Mouse (Mus musculus) adipocyte (in vitro differentiated cells): ENCODE results near the gene Tmem131.
A peak's percentile ranks its signal among the peaks of the same experiment; 100 is the strongest.

Source experiments
- DNase-seq: peaks from one replicate; pipeline ENCODE4 v3.0.0-alpha.2; 2016; ENCODE audit warnings: low spot score

The Tmem131 gene

DNA sequence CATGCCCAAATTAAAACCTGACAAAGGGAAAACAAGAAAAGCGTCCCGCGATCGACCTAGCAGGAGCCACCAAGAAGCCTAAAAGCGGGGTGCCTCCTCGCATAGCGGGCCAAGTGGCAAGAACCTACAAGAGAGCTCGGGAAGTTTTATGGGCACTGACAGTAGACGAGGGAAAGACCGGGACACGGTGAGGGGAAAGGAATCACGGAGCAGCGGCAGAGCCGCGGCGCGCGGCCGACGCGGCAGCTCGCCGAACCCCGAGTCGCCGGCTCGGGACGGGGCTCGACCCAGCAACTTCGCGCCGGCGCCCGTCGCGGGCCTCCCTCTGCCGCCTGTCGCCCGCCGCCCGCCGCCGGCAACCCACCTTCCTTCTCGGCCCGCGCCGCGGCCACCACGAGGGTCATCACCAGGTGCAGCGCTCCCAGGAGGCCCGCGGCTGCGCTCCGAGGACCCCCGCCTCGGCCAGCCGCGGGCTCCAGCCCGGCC is 4.6 kb downstream of the Tmem131 start:
- peak; percentile 42 for DNase-seq

DNA sequence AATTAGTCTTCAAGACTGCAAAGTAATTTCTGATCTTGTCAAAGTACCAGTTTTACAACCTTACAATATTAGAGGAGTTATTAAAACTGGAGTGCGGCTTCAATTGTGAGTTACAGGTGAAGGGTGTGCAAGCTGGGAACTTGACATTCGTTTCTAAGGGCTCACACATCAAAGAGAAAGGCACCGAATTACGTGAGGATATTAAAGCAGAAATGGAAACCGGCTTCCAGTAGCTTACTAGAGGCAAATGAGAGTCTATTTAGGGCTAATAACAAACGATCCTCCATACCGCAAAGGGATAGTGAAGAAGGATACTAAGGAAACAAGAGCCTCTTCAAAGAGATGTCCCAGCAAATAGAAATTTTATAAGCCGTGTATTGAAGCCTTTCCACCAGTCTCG is 5.1 kb downstream of the Tmem131 start:
- DNase-seq, result peak; percentile 37

DNA sequence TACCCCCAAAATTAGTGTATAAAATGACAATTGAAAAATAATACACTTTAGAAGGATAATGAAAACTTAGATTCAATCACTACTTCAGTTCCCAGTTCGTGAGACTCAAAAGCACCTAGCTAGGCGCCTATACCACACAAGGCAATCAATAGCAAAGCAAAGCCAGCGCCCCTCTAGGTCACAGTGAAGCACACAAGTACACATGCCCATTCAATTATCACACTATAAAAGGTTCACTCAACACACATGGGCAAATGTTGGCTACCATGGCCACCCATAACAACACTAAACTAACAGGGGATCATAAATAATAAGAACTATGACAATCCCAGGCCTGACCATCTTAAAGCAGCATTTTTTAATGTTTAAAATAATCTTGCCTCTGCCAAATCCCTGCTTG is 5.8 kb downstream of the Tmem131 start:
- no peak for DNase-seq

DNA sequence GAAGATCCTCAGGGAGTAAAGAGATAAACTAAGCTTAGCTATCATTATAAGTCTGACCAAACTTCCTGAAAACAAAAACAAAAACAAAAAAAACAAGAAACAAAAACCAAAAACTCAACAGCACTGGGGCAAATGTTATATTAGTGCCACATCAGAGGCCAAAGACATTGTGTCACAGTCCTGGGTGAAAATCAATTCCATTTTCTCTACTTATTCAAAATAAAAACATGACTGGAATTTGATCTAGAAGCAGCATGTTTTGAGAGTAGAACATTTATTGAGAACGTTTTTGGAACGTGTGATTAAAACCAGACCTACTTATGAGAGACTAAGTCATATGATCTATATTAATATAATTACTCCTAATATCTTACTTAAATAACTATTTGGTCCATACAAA is 6.5 kb downstream of the Tmem131 start:
- DNase-seq, result peak; percentile 53

DNA sequence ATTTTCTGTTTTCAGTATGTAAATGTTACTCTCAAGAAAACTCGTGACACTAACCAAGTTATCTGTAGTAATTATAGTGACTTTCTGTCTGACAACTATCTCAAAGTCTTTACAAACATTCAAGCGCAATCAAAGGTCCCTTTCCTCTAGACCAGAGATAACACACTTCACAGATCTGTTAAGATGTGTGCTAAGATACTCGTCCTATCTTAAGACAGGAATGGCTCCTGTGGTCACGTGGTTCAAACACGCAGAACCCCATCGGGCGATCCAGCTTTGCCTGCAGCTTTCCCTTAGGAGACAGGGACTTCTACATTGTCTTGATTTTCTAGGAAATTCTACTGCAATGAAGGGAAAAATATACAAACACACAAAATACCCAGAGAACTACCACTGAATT is 6.9 kb downstream of the Tmem131 start:
- no peak for DNase-seq

DNA sequence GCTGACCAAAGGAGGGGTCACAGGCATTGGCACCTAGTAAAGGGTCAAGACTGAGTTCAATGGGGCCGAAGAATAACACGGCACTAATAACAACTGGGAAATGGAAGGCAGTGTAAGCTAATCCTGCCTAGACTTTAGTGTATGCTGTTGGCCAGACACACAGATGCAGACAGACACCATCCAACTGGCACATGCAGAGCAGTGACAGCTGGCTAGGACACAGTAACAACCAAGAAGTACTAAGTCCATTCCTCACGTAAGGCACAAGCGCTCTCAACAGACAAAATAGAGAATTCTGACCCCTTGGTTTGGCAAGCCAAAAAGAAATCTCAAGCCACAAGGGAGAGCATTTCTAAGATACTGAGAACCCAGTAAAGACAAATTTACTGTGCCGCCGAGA is 8.7 kb downstream of the Tmem131 start:
- no peak for DNase-seq

DNA sequence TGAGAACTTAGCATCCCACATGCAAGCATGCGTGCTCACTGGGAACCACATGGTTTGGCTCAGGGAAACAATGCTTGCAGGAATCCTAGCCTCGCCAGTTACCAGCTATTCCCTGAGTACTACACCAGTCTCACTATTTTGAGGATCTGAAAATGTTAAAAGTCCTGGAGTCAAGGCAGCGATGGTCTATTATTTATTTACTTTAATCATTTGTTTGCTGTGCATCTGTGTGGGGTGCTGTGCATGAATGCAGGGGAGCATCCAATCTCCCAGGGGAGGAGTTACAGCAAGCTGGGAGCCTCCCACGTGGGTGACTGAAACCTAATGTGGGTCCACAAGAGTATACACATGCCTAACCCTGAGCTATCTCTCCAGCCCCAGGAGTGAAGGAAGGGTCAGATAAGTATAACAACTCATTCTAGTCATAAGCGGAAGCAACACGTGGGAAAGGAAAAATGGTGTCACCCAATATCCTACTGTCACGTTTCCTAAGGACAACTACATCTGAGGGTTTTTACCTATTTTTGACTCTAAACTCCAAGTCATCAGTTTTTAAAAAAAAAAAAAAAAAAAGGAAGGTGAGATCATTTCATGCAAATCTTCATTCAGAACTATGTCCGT is 9.4 kb downstream of the Tmem131 start:
- DNase-seq, result no peak

DNA sequence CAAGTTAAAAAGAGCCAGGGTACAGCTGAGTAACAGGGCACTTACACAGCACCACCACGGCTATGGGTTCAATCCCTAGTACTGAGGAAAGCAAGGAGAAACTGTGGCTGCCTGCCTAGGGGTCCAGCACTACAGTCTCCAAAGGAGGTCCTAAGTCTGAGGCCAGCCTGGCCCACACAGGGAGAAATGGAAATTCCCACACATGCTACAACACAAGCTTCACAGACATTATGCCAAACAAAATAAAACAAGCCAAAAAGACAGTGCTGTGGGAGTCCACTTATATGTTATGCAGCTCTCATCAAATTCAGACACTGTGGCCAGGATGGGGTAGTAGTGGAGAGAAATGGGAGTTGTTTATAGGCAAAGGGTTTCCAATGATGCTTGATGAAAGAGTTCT is 11.2 kb downstream of the Tmem131 start:
- no peak for DNase-seq

DNA sequence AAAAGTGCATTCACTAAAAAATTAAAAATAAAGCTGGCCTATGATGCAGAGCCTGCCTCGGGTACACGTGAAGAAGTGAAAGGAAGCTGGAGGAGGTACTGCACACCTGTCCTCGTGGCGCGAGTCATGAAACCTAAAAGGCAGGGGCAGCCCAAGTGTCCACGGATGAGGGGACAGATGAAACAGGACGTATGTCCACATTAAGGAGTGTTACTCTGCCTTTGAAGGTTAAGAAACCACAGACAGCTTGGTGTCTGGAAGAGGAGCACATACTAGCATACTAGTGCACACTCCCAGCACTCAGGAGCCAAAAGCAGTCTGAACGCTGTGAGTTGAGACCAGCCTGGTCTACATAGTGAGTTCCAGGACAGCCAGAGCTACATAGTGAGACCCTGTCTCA is 12.6 kb downstream of the Tmem131 start:
- no peak for DNase-seq

DNA sequence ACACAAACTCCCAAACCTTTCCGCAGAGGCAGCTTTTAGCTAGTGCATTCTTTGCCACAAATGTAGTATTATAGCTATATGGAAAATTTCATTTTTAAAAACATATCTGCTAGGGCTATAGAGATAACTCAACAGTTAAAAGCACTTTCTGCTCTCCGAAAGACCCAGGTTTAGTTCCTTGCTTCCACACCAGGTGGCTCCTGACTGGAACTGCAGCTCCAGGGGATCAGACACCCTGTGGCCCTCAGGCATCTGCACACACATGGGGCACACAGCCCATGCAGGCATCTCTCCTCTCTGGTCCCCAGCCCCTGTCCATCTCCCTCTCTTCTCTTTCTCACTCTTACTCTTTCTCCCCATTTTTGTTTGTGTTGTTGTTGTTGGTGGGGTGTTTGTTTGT is 13.5 kb downstream of the Tmem131 start:
- no peak for DNase-seq

DNA sequence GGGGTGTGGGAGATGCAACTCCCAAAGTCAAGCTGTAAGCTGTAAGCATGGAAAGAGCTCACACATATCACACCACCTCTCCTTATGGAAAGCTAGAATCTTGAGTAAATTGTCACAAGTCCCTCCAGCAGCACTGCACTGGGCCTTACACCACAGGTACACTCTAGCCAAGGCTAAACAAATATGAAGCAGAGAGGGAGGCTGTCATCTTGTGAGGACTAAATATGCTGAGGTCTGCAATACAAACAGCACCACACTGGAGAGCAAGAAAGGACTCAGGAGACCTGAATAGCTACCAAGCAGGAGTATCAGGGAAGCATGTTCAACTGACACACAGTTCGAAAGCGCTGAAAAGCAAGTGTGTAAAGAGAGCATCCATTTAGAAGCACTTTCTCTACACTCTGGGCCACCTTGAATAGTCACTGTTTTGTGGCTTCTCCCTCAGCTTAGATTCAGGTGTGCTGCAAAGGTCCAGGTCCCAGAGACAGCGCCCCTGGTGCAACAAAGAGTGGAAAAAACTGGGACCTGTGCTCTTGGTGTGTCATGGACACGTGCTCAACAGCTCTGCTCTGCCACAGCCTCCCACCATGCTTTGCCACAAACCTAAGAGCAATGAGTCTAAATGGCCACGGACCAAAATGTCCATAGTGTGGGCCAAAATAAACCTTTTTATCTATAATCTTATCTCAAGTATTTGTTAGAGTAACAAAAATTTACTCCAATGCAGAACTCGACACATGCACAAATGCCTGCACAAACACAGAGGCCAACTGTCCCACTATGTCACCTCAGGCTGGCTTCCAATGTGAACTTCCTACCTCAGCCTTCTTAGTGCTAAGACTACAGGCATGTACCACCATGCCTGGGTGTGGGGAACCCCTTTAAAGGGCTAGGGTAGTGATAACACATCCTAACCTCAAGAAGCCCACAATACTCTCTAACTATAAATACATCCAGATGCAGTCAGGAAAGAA is 14.8 kb downstream of the Tmem131 start:
- no peak for DNase-seq

DNA sequence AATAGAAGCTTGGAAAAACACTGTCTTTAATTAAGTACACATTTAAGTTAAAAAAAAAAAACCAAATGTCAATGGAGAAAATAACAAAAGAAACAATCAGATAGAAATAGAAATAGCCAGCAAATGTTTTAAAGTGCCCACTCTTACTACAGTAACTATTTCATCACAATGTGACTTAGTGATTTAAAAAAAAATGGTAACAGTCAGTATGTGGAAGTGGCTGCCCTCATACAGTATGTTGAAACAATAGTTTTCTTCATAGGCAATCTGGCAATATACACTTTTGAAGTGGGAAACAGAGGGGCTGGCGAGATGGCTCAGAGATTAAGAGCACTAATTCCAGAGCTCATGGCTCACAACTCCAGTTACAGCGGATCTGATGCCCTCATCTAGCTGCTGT is 15.9 kb downstream of the Tmem131 start:
- DNase-seq, result no peak

DNA sequence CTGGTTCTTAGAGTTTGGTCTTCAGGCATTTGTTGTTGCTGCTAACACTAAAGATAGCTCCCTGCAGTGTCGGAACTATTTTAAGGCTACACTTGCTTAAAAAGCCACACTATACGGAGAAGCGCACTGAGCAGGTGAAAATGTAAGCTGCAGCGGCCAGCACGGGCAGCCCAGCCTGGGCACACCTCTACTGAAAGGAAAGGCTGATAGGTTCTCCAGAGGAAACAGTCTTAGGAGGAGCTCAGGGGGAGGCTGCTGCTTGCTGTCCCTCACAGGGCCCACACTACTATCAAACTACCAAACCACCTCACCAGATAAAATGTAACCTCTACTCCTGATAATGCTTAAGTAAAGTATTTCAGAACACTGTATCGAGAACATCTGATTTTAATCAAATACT is 16.7 kb downstream of the Tmem131 start:
- DNase-seq, result no peak

DNA sequence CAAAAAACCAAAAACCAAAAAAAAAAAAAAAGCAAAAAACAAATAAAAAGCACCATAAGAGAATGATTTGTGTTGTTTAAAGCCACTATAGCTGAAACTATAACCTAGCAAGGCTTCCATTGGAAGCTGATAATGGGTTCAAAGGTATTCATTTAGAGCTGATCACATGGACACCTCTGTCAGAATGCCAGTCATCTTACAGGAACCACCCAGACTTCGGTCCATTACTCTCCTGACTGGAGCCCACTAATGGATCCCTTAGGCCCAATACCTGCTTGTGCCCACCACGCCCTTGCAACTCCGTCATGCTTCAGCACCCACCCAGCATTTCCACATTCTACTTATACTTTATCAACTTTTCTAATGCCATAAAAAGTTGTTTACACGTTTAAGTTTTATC is 17.2 kb downstream of the Tmem131 start:
- no peak for DNase-seq

DNA sequence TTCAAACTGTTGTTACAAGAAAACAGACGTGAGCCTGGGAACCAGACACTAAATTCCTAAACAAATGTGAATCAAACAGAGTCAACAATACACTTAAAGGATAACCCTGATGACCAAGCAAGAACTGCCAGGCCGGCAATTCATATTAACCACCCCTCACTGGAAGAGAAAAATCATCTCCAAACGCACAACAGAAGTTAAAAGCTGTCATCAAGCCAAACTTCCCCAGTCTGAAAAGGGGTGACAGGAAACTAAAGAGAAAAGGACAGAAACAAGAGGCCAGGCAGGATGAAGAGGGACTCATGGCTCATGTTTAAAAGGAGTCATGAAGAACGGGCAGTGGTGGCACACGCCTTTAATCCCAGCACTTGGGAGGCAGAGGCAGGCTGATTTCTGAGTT is 17.7 kb downstream of the Tmem131 start:
- DNase-seq, result no peak

DNA sequence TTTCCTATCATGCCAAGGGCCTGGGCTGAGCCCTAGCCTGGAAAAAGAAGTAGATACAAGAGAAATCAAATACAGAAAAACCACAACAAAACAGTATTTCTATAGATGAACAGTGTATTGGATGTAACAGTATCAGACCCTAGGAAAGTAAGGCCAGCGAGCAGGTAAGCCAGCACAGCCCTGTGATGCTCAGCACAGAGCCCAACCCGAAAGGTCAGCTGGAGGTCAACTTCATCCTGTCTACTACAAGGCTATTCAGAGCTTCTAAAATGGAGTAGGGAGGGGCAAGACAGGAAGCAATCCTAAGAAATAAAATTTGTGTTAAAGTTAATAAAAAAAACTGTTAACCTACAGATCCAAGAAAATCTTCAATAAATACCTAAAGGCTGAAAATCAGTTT is 18.6 kb downstream of the Tmem131 start:
- DNase-seq, result no peak

DNA sequence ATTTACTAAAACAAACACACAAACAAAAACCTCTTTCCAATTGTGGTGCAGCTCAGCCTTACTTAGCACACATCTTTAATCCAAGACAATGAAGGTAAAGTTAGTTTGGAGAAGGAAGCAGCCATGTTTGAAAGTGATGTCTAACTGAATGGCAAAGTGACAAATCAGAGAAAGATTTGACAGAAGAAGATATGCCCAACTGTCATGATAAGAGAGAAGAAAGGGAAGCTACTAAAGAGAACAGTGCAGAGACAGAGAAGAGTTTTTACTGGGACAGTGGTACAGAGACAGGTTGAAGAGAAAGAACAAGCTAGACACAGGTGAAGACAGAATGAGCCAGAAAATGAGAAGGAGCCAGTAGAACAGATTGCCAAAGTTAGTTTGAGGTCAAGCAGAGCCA is 19.6 kb downstream of the Tmem131 start:
- no peak for DNase-seq

DNA sequence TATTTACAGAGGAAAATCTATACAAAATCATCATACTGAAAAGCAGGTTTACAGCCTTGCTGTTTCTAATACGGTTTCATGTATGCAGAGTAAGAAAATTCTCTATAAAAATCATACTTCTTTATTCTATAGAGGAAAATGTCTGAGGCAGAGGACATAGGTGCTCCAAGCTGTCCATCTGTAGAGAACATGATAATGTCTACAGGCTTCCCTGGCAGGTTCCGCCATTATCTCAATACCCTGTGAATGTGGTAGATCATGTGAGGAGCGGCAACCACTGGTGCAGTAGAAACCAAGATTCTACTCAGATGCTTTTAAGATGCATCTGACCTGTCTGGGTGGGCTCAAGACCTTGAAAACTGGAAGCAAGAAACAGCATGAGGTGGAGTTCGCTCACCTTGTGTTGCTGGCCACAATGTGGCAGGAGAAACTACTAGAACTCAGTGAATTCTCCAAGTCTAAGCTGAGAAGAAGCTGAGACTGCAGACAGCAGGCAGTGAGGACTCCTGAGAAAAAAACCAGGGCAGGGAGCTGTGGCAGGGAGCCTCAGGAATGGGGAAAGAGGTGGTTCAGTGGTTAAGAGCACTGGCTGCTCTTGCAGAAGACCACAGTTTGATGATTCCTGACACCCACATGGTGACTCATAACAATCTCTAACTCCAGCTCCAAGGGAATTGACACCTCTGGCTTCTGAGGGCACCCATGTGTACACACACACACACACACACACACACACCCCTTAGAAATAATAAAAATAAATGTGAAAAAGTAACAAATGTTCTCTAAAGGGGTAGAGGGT is 20.6 kb downstream of the Tmem131 start:
- DNase-seq, result peak; percentile 47

DNA sequence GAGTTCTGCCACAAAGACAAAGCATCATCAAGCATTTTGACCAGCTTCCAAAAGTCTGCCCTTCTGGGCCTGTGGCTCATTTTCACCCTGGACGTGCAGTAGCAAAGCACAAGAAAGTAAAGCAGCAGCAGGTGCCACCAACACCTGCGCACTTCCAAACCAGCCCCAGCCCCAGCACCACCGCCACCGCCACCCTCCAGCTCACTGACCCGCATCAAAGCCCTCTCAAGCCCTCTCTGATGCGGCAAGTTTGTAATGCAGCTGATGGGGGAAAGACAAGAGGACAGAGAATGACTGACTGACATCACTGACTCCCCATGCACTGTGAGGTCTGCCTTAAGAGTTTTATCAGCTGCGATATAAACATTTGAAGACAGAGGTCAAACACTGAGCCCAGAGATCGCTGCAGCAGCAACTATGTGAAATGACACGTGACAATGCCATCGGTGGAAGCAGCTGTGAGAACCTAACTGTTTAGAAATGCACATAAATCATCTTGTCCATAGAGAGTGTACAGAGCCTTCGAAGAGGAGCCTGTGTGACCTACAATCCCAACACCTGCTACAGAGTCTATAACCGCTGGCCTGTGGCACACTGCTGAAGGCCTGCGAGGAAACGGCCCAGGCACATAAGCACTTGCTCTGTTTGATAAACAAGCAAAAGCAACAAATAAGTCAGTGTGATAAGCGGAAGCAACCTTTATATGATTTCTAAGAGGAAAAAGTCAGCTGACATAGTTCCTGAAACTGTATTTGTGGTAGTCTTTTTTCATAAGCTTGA is 21.7 kb downstream of the Tmem131 start:
- no peak for DNase-seq

DNA sequence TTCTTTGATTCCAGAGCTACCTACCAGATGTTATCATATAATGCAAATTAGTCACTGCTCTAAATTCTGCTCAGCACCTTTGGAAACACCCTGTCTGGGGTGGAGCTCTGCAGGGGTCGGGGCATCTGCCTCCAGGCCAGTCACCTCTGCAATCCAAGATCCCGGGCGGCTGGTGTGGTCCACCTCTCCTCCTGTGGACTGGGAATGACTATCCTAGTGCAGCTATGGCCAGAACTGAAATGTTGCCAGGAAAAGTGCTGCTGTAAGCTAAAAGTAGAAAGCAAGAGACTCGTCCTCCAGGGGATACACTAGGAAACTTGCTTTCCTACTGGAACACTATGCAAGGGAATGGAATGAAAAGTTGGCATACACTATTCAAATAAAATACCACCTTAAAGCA is 22.7 kb downstream of the Tmem131 start:
- peak; percentile 50 for DNase-seq

DNA sequence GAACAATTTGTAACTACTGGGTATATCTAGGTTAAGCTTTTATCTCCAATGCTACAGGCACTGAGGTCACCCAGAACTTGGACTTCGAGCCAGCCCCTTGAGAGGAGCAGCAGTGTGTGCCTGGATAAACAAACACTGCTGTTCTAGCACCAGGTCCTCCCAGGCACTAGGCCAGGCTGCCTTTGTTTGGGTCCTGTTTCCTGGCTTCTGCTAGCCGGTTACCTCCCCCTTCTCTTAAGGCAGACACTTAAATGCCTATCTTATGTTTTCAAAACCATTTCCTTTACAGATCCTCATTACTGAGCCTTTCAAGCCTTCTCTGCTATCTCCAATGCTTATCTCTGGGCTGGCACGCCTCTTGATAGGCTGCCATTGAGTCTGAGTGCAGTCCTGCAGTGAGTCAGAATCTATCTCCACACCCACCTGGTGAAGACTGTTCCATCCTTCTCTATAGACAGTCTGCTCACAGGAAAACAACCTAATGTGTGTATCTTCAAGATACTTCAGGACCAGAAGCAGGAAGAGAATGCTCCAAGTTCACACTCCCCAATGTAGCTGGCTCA is 23.2 kb downstream of the Tmem131 start:
- DNase-seq, result peak; percentile 68
